Mouse (Mus musculus): ENCODE results near the gene Elk1. TPM values are rescaled to one million over a fixed set of nuclear protein-coding genes. Genes with fewer than 3 reads are reported as not detected.

Gene Elk1
- total RNA-seq (2021): 10 to 100 TPM; 12.2 to 12.7 TPM
- long read RNA-seq, experiment 1, partial matches to known transcripts: 1 of 6 reads
- long read RNA-seq, experiment 1, other reads (novel, unspliced or antisense): 1 of 6 reads
- long read RNA-seq, experiment 2, partial matches to known transcripts: 0 of 2 reads
- long read RNA-seq, experiment 2, other reads (novel, unspliced or antisense): 0 of 2 reads

DNA sequence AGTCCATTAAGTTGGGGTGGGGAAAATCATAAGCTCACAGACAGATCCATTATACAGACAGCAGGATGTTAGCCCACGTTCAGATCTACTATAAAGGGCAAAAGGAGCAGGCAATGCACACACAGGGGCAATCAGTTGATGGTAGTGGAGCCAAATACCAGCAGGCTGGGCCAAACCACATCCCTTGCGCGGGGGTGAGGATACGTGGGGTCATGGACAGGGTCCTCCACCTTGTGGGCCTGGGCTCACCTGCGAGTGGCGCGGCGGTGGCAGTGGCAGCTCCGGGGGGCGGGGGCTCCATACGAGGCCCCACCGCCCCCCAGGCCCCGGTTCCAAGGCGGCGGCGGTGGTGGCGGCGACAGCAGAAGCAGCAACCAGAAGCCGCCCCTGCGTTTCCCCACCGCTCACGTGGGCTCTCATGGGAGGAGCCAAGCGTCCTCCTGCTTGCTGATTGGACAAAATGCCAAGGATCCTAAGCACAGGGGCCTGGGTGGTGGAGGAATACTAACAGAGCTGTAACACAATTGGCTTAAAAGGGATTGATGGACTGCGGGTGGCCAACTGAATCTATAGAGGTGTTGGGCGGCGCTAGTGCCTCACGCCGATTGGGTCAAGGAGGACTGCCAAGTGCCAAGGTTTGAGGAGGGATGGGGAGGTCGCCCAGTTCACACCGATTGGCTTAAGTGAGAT is at the start of gene Elk1:
Gene Elk1, minus strand, starts transcription at position 418 of the 690 bp plus-strand sequence.
- peak; percentile 47 to 69 for DNase-seq (ENCODE audit: low spot score in 2 of 2)

DNA sequence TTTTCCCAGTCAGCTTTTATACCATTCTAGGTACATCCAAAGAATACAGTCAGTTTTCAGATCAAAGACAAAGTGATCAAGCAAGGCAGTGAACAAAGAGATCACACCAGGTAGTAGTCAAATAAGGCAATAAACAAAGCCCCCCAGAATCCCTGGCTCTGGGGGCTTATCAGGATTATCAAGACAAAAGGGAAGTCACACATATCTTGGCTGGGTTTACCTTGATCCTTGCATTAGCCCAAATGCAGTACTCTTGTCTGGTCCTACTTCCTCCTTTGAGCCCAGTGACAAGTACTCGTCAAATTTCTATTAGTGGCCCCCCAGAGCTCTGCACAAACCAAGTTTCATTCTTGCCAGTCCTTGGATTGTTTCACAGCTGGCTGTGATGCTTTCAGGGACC is 30.5 kb upstream of the Elk1 start:
- no peak for DNase-seq (ENCODE audit: low spot score in 2 of 2)

GRCm38 (mm10) chrX:20961477-20962378 is 11.3 kb upstream of the Elk1 start, which contains the start of gene Uxt:
Uxt (minus strand) TSS chrX:20962017.
- peak; percentile 66 to 82 for DNase-seq (ENCODE audit: low spot score in 2 of 2)

- DNase-seq (ENCODE audit: low spot score in 2 of 2): peak in 1 of 2 experiments; percentile 35
Measured at GRCm38 (mm10) chrX:20946055-20946454, 4.4 kb downstream of the Elk1 start.

GRCm38 (mm10) chrX:20931963-20932362 is 18.4 kb downstream of the Elk1 start:
- DNase-seq (ENCODE audit: low spot score in 2 of 2): peak in 1 of 2 experiments; percentile 11

GRCm38 (mm10) chrX:20931364-20931763 is 19.0 kb downstream of the Elk1 start, which contains the start of gene Cfp:
Cfp (minus strand) TSS chrX:20931555.
- no peak for DNase-seq (ENCODE audit: low spot score in 2 of 2)

- no peak for DNase-seq (ENCODE audit: low spot score in 2 of 2)
Measured at GRCm38 (mm10) chrX:20929859-20930258, 20.5 kb downstream of the Elk1 start.

GRCm38 (mm10) chrX:20924976-20925375 is 25.4 kb downstream of the Elk1 start:
- DNase-seq (ENCODE audit: low spot score in 2 of 2): no peak

DNA sequence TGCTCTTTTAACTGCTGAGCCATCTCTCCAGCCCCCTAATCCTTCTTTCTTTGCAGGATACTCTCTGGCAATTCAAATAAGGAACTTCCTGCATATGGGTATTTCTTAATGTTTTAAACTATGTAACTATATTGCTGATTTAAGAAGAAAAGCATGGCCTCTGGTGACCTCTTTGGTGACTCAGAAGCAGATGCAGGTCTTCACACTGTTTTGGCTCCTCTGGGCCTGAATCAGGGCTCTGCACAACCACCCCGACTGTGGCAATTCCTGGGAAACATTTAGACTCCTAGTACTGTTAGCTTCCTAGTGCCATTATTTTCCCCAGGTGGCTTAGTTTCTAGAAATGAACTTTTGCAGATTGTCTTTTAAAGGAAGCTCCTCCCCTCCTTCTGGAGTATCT is 26.9 kb downstream of the Elk1 start:
- DNase-seq (ENCODE audit: low spot score in 2 of 2): no peak

- DNase-seq (ENCODE audit: low spot score in 2 of 2): no peak
Measured at GRCm38 (mm10) chrX:20921366-20921765, 29.0 kb downstream of the Elk1 start.

DNA sequence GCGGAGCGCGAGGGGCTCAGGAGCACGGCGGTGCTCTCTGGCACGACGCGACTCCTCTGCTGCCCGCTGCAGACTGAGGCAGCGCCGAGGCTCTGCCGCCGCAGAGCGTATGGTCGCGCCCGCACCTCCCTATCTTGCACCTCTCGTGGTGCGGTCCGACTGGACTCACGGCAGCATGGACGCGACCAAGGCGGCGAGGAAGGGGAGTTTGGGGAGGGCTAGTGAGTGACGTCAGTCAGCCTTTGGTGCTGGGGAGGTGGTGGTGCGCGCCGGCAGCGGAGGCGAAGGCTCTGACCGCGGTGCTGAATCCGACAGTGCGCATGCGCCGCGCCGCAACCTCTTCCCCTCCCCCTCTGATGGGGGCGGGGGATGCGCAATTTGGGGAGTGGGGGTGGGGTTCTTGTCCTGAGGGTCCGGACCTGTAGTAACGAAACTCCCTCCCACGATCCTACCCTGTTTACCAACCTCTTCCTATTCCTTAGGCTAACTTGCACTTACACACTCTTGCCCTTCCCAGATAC is 29.5 kb downstream of the Elk1 start, which contains the start of gene Syn1:
Gene Syn1, minus strand, starts transcription at position 161 of the 521 bp plus-strand sequence.
- DNase-seq (ENCODE audit: low spot score in 2 of 2): peak; percentile 30 to 45

DNA sequence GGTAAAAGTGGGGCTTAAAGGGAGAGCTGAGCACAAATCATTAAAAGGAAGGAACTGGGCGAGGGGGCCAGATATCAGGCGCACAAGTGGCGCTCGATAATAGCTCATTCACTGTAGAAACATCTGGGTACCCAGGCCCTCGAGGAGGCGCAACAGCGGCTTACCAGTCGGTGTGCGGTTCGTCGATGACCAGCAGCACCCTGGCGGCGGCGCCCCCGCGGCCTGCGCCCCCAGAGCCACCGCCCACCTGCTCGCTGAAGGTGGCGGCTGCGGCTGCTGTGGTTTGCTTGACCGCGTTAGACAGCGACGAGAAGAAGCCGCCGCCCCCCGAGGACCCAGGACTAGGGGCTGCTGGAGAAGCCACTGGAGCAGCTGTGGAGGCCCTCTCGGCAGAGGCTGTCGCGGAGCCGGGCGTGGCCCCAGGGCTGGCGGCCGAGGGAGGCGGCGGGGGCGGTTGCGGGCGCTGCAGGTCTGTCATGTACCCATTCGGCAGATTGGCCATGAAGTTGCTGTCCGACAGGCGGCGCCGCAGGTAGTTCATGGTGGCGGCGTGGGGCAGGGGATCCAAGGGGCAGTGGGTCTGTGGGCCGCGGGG is 30.1 kb downstream of the Elk1 start:
- DNase-seq (ENCODE audit: low spot score in 2 of 2): peak in 1 of 2 experiments; percentile 7

- DNase-seq (ENCODE audit: low spot score in 2 of 2): no peak
Measured at GRCm38 (mm10) chrX:20915075-20915474, 35.3 kb downstream of the Elk1 start.

DNA sequence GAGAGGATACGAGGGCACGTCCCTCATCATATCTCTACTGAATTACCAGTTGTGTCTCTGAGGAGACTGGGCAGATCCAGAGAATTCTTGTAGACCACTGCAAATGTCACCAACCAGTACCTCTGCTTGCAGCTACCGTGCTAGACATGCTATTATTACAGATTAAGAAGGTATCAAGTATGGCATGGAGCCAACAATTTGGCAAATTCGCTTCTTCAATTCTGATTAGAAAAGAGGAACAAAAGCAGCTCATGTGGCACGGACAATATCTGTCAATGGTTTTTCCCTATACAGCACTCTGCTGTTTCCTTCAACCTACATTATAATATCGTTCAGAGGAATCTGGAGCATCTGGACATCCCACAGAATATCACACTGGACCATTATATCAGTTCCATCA is 36.7 kb downstream of the Elk1 start:
- DNase-seq (ENCODE audit: low spot score in 2 of 2): no peak

GRCm38 (mm10) chrX:20910074-20910473 is 40.3 kb downstream of the Elk1 start:
- DNase-seq (ENCODE audit: low spot score in 2 of 2): no peak

Other genes starting within 250 kb of the Elk1 start
- 10 to 100 TPM; 19.6 to 23.3 TPM for gene Usp11, start 246.7 kb downstream of the Elk1 start, total RNA-seq (2021)
- gene Araf, start 152.8 kb downstream of the Elk1 start, total RNA-seq (2021): 10 to 100 TPM; 86.6 to 92.4 TPM
- 10 to 100 TPM in 1 of 2 experiments, 1 to 10 TPM in 1; 8.4 to 13.7 TPM for gene Timp1, start 80.4 kb downstream of the Elk1 start, total RNA-seq (2021)
- under 1 TPM; 0.13 to 0.29 TPM for gene Syn1, start 29.6 kb downstream of the Elk1 start, total RNA-seq (2021)
- gene Cfp, start 19.1 kb downstream of the Elk1 start, total RNA-seq (2021): 10 to 100 TPM; 10.3 to 10.5 TPM
- 10 to 100 TPM; 22.5 to 24.8 TPM for gene Uxt, start 11.4 kb upstream of the Elk1 start, total RNA-seq (2021)
- gene Zfp182, start 111.7 kb upstream of the Elk1 start, total RNA-seq (2021): 1 to 10 TPM; 5.4 to 7.4 TPM
- not detected for gene Spaca5, start 117.8 kb upstream of the Elk1 start, total RNA-seq (2021)
- 1 to 10 TPM; 1.2 to 1.5 TPM for gene Zfp300, start 138.9 kb upstream of the Elk1 start, total RNA-seq (2021)
- gene Ssxa1, start 165.2 kb upstream of the Elk1 start, total RNA-seq (2021): not detected
- gene Gm21876, start 225.0 kb upstream of the Elk1 start, total RNA-seq (2021): not detected